ENCODE assay signal across 19 mouse cellular contexts in genomic region chr2:91934826-91935525, GRCm38 (mm10). TPM values are rescaled to one million over a fixed set of nuclear protein-coding genes. Genes with fewer than 3 reads are reported as not detected.
DNase-seq lines count a peak whose midpoint lies in the region; ATAC-seq and TF ChIP-seq lines count a peak whose summit lies in the region.
"Had no signal": no experiment of that assay in that cellular context is flagged by ENCODE, and none has a peak within 500 bp of the region (broad histone marks: within the 10 kb centered on the region; RNA-seq: fewer than 3 reads in every experiment).

No protein-coding gene starts in this region.

- no peak overlapping the region; the same call in 1 of the 2 replicates for H3K4me3 ChIP-seq in forebrain, embryonic 10.5 days
- H3K4me3 ChIP-seq in forebrain, postnatal 0 days (ENCODE audit: low read depth, low read length) = no peak overlapping the region
- no peak overlapping the region for H3K4me3 ChIP-seq in kidney, adult 2 months (ENCODE audit: insufficient read depth, low read depth, low read length)
- H3K4me3 ChIP-seq in limb, embryonic 10.5 days = no peak overlapping the region
- H3K4me3 ChIP-seq: forebrain, embryonic 12.5 days; limb, embryonic 15.5 days; neural tube, embryonic 15.5 days had no signal

- H3K36me3 ChIP-seq in forebrain, embryonic 10.5 days (replicated peaks) = peaks cover 69% of the 10 kb centered on the region
- peaks cover 53% of the 10 kb centered on the region for H3K36me3 ChIP-seq in forebrain, postnatal 0 days (ENCODE audit: insufficient read depth)
- no peaks in the 10 kb centered on the region; the same call in none of the 2 replicates for H3K36me3 ChIP-seq in kidney, adult 2 months (ENCODE audit: control insufficient read depth, insufficient read depth, low read length)
- peaks cover 77% of the 10 kb centered on the region for H3K36me3 ChIP-seq in limb, embryonic 10.5 days

- peak overlapping the region; percentile 53; the same call in 1 of the 2 replicates for H3K27ac ChIP-seq in forebrain, embryonic 10.5 days
- H3K27ac ChIP-seq in forebrain, postnatal 0 days (ENCODE audit: low read depth, low read length) = no peak overlapping the region
- no peak overlapping the region for H3K27ac ChIP-seq in kidney, adult 2 months (ENCODE audit: insufficient read depth, low read depth, low read length)
- H3K27ac ChIP-seq in limb, embryonic 10.5 days = peak overlapping the region; percentile 100
- H3K27ac ChIP-seq: forebrain, embryonic 12.5 days; limb, embryonic 15.5 days; neural tube, embryonic 15.5 days had no signal

- no peaks in the 10 kb centered on the region for H3K9me3 ChIP-seq in forebrain, embryonic 10.5 days
- H3K9me3 ChIP-seq in forebrain, postnatal 0 days (ENCODE audit: low read length) = no peaks in the 10 kb centered on the region
- H3K9me3 ChIP-seq in limb, embryonic 10.5 days (replicated peaks) = no peaks in the 10 kb centered on the region
- H3K9me3 ChIP-seq: forebrain, embryonic 12.5 days; limb, embryonic 15.5 days; neural tube, embryonic 15.5 days had no signal

- H3K9ac ChIP-seq in forebrain, postnatal 0 days = no peak overlapping the region
- H3K9ac ChIP-seq: forebrain, embryonic 12.5 days; limb, embryonic 15.5 days; neural tube, embryonic 15.5 days had no signal

- TF ChIP-seq CTCF in forebrain, postnatal 0 days (IDR thresholded peaks at IDR 0.05; ENCODE audit: low read depth) = no peak
- no peak for TF ChIP-seq CTCF in kidney, adult 2 months (conservative IDR thresholded peaks at IDR 0.05; ENCODE audit: insufficient read depth, insufficient read length, low read depth, low read length)

- DNase-seq in forebrain, embryonic 10.5 days (ENCODE audit: extremely low spot score, low spot score) = no peak
- no peak for DNase-seq in forebrain, postnatal 0 days
- peak; percentile 58 for DNase-seq in kidney, adult 2 months
- no peak for DNase-seq in kidney, postnatal 10 days
- DNase-seq in cerebellum, adult 8-10 months = peak; percentile 62
- no peak for DNase-seq in limb, embryonic 10.5 days (ENCODE audit: low spot score)
- DNase-seq in yolk sac, embryonic 10.5 days (ENCODE audit: low spot score) = no peak
- DNase-seq in embryo, embryonic 10 days (ENCODE audit: low spot score) = no peak
- DNase-seq: adrenal gland, adult 8-10 months; gastrocnemius, postnatal 25 days; heart, postnatal 14 days; lung, adult 2 months; thymus, postnatal 14 days had no signal

- ATAC-seq in forebrain, postnatal 0 days = no peak

- no peaks in the 10 kb centered on the region for H3K27me3 ChIP-seq in forebrain, embryonic 10.5 days (ENCODE audit: poor library complexity, severe bottlenecking)
- no peaks in the 10 kb centered on the region for H3K27me3 ChIP-seq in forebrain, postnatal 0 days (ENCODE audit: insufficient read depth, low read length)
- no peaks in the 10 kb centered on the region for H3K27me3 ChIP-seq in kidney, adult 2 months (replicated peaks; ENCODE audit: control insufficient read depth, insufficient read depth, low read length)
- H3K27me3 ChIP-seq in limb, embryonic 10.5 days (ENCODE audit: low read depth, poor library complexity, severe bottlenecking) = no peaks in the 10 kb centered on the region
- H3K27me3 ChIP-seq: CH12.LX; forebrain, embryonic 12.5 days; limb, embryonic 15.5 days; neural tube, embryonic 15.5 days had no signal

- peaks cover 64% of the 10 kb centered on the region for H3K4me1 ChIP-seq in forebrain, embryonic 10.5 days
- peaks cover 7% of the 10 kb centered on the region; the same call in 1 of the 2 replicates for H3K4me1 ChIP-seq in forebrain, postnatal 0 days (ENCODE audit: insufficient read depth)
- H3K4me1 ChIP-seq in kidney, adult 2 months (ENCODE audit: control insufficient read depth, insufficient read depth, low read length) = peaks cover 8% of the 10 kb centered on the region; the same call in 1 of the 2 replicates
- H3K4me1 ChIP-seq in limb, embryonic 10.5 days = peaks cover 48% of the 10 kb centered on the region

- TF ChIP-seq POLR2A in kidney, adult 2 months (IDR thresholded peaks at IDR 0.05; ENCODE audit: low read depth, low read length) = no peak

- no peak overlapping the region for H3K4me2 ChIP-seq in forebrain, postnatal 0 days (ENCODE audit: low read depth)
- H3K4me2 ChIP-seq: forebrain, embryonic 12.5 days; limb, embryonic 15.5 days; midbrain, embryonic 11.5 days; neural tube, embryonic 15.5 days had no signal

- 91% methylated on average over 9 of the region's 9 CpGs for WGBS in forebrain, embryonic 10.5 days
- WGBS in forebrain, postnatal 0 days = 89% methylated on average over 9 of the region's 9 CpGs
- 77% methylated on average over 9 of the region's 9 CpGs for WGBS in kidney, adult 2 months
- 89% methylated on average over 9 of the region's 9 CpGs for WGBS in limb, embryonic 10.5 days

RNA-seq across cellular contexts. Expression of gene Mdk, which starts 2.9 kb away (rescaled TPM):
- polyA plus RNA-seq in forebrain, embryonic 10.5 days (2016; fragmentation: Nextera tagmentation; extraction: Ambion mirVana) = 1,773 and 1,865 TPM in 2 replicates
- total RNA-seq in forebrain, postnatal 0 days (2014; rRNA removed) = 74.2 and 75.5 TPM in 2 replicates
- 121 and 162 TPM in 2 replicates for polyA plus RNA-seq in forebrain, postnatal 0 days (2015; fragmentation: Nextera tagmentation; extraction: Ambion mirVana)
- polyA plus RNA-seq in kidney, adult 2 months (2012; rRNA removed) = 76.0 and 80.1 TPM in 2 replicates
- polyA plus RNA-seq in limb, embryonic 10.5 days (2016; fragmentation: Nextera tagmentation; extraction: Ambion mirVana) = 2,617 and 2,689 TPM in 2 replicates

RNA-seq across cellular contexts. Expression of gene Chrm4, which starts 7.9 kb away (rescaled TPM):
- 0.12 and 0.77 TPM in 2 replicates for polyA plus RNA-seq in forebrain, embryonic 10.5 days (2016; fragmentation: Nextera tagmentation; extraction: Ambion mirVana)
- total RNA-seq in forebrain, postnatal 0 days (2014; rRNA removed) = 4.0 and 7.0 TPM in 2 replicates
- polyA plus RNA-seq in forebrain, postnatal 0 days (2015; fragmentation: Nextera tagmentation; extraction: Ambion mirVana) = 1.1 and 1.3 TPM in 2 replicates
- 0.11 TPM in 1 of 2 replicates, not detected in the other for polyA plus RNA-seq in kidney, adult 2 months (2012; rRNA removed)
- 0.67 and 0.76 TPM in 2 replicates for polyA plus RNA-seq in limb, embryonic 10.5 days (2016; fragmentation: Nextera tagmentation; extraction: Ambion mirVana)
- total RNA-seq: gastrocnemius, postnatal 25 days; heart, postnatal 14 days had no signal

RNA-seq across cellular contexts. Expression of gene Gm9821, which starts 10.5 kb away (rescaled TPM):
- polyA plus RNA-seq in forebrain, embryonic 10.5 days (2016; fragmentation: Nextera tagmentation; extraction: Ambion mirVana) = 0.44 and 0.52 TPM in 2 replicates
- total RNA-seq in forebrain, postnatal 0 days (2014; rRNA removed) = not detected in 2 replicates
- not detected in 2 replicates for polyA plus RNA-seq in forebrain, postnatal 0 days (2015; fragmentation: Nextera tagmentation; extraction: Ambion mirVana)
- not detected in 2 replicates for polyA plus RNA-seq in kidney, adult 2 months (2012; rRNA removed)
- 0.33 and 0.56 TPM in 2 replicates for polyA plus RNA-seq in limb, embryonic 10.5 days (2016; fragmentation: Nextera tagmentation; extraction: Ambion mirVana)
- total RNA-seq: adrenal gland, adult 8-10 months; gastrocnemius, postnatal 25 days; heart, postnatal 14 days had no signal
- polyA plus RNA-seq: cortical plate, adult 2 months; lung, adult 2 months had no signal

RNA-seq across cellular contexts. Expression of gene Dgkz, which starts 40.7 kb away (rescaled TPM):
- 35.1 and 39.1 TPM in 2 replicates for polyA plus RNA-seq in forebrain, embryonic 10.5 days (2016; fragmentation: Nextera tagmentation; extraction: Ambion mirVana)
- 112 and 116 TPM in 2 replicates for total RNA-seq in forebrain, postnatal 0 days (2014; rRNA removed)
- 29.1 and 31.4 TPM in 2 replicates for polyA plus RNA-seq in forebrain, postnatal 0 days (2015; fragmentation: Nextera tagmentation; extraction: Ambion mirVana)
- polyA plus RNA-seq in kidney, adult 2 months (2012; rRNA removed) = 106 and 119 TPM in 2 replicates
- polyA plus RNA-seq in limb, embryonic 10.5 days (2016; fragmentation: Nextera tagmentation; extraction: Ambion mirVana) = 57.3 and 59.9 TPM in 2 replicates

Comparison
In these comparisons a context has a peak if more than half of its experiments do, and no peak if none do; other contexts are left out.
1. DNase-seq: peak in kidney, adult 2 months (single experiment) and cerebellum, adult 8-10 months (single experiment); none in forebrain, embryonic 10.5 days (single experiment), forebrain, postnatal 0 days (single experiment), kidney, postnatal 10 days (single experiment), limb, embryonic 10.5 days (single experiment), yolk sac, embryonic 10.5 days (single experiment) and embryo, embryonic 10 days (single experiment).
2. H3K27ac ChIP-seq: peak in forebrain, embryonic 10.5 days (single experiment) and limb, embryonic 10.5 days (single experiment); none in forebrain, postnatal 0 days (single experiment) and kidney, adult 2 months (single experiment).
3. RNA of gene Mdk, which starts 2.9 kb away (polyA plus RNA-seq): 2,617 to 2,689 TPM in limb, embryonic 10.5 days and 1,773 to 1,865 TPM in forebrain, embryonic 10.5 days; 121 to 162 TPM in forebrain, postnatal 0 days and 76.0 to 80.1 TPM in kidney, adult 2 months; every median in the first group is over 10 times any median in the second.